Mouse (Mus musculus) kidney, adult 8-10 months (tissue): Measurements from ENCODE around the gene Lin28b.
"Not testable (repeated sequence)": the region's sequence is repeated elsewhere in the genome, so short reads cannot be mapped to it uniquely, and the experiment has no call there.

ENCODE experiments used
- DNase-seq, 2 experiments: peaks; one replicate each; pipeline ENCODE4 v3.0.0; 2022

The Lin28b gene

DNA sequence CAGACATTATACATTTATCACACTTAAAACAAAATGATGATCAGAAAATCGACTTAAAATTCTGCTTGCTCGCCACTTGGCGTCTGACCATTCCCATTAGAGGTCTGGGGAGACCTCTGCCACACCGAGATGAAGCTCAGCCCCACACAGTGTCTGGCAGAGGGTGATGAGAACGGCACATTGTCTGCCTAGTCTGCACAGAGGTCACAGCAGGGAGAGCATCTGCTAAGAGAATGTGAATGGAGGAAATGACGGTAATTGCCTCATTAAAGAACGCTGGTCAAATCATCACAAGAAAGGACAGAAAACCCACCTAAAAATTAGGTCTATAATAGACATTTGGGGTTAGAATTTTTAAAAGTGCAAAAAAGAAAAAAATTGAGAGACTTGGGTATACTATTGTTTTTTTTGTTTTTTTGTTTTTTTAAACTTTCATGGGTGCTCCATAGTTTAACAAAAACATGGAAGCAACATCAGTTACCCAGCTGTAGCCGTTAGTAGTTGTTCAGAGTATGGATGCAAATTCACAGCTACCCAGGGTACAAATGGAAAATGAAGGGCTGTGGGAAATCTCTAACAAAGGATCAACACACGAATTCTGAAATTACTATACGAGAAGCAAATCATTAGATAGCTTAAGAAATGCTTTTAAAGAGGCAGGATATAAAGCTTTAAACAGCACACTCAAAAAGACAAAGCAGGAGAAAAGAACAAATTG is 75.4 kb downstream of the Lin28b start:
- DNase-seq, result no peak

DNA sequence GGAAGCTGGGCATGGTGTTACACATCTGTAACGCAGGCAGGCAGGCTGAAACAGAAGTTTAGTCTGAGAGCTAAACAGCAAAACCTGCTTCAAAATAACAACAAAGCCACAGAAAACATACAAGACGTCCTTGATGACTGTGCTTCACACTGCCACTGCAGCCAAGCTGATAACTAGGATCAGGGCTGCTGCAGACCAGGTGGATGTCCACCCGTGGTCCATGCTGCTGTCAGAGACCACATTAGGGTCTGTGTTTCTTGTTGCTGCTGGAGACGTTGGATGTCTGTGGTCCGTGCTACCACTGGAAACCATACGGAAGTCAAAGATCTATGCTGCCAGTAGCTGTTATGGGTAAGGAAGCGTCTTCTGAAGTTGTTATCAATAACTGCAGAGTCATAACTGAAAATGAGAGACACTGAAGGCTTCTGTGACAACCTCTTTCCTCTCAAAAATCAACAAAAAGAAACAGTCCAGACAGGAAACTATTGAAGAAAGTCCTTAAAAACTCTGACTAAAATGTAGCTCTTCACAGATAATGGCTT is 86.4 kb downstream of the Lin28b start:
- no peak for DNase-seq

DNA sequence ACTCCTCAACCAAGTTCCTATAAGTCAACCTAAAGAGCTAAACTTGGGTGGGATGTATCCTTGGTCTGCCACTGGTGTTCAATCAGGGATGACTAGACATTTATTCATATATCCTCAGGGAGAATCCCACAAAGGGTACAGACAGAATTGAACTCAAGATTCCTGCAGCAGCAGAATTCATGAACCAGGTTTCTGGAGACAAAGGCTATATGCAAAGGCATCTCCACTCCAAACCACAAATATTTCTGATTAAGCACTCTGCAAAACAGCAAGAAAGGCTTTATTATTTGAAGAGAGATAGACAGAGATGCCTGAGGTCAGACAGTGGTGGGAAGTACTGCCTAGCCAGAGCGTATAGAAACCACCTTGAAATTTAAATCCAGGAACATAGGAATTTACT is 88.0 kb downstream of the Lin28b start:
- DNase-seq, result no peak

DNA sequence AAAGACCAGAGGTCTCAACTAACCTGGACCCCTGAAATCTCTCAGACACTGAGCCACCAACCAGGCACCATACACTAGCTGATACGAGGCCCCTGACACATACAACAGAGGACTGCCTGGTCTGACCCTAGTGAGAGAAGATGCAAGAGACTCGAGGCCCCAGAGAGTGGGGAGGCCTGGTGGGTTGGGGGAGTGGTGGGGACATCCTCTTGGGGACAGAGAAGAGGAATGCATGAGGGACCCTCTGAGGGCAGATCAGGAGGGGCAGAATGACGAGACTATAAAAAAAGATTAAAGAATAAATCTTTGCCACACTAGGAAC is 103.6 kb downstream of the Lin28b start:
- DNase-seq, result no peak

DNA sequence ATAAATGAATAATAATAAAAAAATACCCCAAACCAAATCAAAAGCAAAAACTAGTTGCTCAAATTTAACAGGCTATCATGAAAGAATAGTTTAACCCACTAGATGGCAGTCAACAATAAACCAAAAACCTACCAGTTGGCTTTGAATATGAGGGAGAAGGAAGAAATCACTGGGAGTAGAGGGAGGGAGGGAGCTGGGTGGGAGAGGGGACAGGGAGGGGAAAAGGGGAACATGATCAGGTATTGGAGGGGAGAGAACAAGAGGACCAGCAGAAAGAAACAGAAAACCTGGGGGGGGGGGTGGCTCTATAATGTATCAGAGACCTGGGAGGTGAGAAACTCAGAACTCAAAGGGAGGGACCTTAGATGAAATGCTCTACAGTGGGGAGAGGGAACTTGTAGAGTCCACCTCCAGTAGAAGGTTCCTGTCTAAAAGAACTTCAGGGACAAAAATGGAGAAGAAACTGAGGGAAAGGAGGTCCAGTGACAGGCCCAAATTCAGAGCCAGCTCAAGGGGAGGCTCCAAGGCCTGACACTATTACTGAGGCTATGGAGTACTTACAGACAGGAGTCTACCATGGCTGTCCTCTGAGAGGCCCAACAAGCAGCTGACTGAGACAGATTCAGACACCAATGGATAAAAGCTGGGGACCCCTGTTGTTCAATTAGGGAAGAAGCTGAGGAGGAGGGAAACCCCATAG is 104.1 kb downstream of the Lin28b start:
- no peak for DNase-seq

DNA sequence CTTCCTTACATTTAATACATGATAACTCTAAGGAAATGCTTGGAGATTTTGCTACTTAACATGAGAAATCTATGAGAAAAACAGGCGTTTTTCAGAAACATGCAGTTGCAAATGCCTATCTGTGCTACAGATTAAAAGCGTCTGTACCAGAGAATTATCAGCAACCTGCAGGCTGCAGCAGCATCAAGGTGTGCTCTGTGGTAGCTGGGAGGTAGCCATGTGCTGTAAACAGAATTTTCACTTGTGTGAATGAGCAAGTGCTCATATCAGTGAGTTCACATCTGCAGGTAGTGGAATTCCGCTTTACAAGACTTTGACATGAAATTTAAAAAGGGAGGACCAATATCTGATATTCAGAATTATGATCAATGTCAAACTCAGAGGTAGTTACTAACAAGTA is 107.9 kb downstream of the Lin28b start:
- DNase-seq, result no peak

DNA sequence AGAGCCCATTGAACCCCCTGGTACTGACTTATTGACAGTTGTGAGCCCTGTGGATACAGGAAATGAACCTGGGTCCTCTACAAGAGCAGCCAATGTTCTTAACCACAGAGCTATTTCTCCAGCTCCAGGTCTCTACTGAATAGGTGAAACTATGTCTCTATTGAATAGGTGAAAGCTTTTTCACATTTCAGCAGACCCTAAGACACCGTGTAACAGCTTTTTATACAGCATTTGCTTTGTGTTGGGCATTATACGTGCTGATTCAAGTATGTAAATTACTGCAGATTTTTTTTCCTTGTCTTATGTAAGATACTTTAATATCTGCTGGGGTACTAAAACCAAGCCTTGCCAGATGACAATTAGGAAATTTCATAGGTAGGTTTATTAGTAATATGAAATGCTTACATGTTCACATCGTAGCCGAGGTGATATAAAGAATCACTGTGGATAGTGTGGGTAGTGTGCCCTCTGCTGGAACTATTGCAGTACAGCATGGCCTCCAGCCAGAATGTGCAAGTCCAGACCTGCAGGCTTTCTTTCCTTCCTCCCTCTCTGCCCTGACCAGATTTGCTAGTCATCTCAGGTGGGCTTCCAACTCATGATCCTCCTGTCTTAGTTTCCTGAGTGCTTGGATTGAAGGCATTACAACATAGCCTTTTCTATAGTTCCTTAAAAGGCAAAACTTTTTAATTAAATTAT is 113.1 kb downstream of the Lin28b start:
- DNase-seq, result peak; percentile 24 to 64

DNA sequence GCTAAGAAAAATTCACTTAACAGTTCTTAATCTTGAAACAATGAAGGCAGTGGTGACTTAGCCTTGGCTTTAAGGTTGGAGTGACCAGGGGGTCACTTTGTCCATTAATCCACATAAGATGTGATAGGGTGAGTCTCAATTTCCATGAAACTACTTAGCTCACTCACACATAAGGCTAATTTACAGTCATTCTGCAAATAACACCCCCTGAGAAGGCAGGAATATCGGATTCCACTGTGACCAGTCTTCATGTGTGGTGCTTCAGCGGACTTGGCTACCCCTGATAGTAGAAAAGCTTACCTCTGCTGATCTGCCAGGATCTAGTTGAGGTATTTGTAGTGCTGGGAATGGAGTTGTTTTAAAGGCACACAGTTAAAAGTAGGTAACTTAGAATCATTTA is 115.7 kb downstream of the Lin28b start:
- no peak for DNase-seq

DNA sequence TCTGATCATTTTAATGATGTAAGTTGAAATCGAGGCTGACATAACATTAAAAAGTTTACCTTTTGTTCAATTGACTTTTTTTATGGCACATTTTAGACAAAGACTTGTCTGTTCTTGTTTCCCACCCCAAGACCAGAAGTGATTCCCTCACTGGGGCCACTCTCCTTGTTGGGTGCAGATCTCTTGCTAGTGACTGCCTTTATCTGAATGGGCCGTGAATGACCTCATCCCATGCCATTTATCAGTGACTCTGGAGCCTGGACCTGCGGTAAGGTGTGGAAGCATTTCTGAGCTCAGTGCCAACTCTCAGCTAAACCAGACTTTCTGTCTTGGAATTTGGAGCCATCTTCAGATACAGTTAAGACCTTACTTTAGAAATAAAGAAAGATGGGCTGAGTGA is 116.6 kb downstream of the Lin28b start:
- DNase-seq, result no peak

DNA sequence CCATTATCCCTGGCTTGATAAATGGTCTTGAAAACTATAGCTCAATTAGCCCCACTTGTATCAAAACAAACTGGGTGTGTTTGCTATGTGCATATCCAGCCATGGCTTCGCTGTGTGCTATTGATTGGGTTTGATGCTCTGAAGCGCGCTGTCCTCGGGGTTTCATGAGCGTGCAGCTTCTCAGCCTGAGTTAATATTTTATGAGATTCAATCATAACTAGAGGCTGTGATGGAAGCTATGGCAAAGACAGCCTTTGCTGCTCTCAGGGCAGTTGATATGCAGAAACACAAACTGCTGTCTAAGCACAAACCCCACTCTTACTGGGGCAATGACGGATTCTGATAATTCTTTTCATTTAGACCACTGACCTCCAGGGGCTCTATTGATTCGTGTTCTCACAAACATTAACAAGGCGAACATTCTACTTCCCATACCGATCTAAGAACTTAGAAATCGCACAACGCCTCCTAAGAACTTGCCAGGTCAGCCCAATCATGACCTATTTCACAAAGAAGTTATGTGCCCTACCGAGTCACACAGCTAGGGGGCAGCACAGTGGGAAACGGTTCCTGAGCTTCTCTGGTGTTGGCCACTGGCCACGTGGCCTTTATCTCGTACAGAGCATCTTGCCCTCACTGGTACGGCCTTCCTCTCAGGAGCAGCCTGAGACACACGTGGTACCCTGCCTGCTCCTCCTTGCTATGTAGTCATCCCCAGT is 119.0 kb downstream of the Lin28b start:
- DNase-seq, result no peak

DNA sequence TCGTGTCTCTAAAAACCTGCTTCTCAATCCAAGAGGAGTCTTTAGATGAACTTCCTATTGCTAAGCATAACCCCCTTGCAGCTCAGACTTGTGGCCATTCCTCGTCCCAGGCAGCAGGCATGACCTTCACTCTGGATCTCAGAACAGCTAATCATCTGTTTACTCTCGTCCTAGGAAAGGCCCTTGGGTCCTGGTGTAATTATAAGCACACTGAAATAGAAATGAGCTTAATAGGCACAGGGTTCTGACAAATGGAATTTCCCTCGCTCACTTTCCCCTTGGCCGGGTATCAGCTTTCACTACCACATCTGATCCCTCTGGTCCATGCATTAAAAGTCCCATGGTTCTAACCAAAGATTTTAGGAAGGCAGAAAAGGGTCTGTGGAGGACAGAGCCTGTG is 122.8 kb downstream of the Lin28b start:
- DNase-seq, result peak in 1 of 2 experiments; percentile 8

DNA sequence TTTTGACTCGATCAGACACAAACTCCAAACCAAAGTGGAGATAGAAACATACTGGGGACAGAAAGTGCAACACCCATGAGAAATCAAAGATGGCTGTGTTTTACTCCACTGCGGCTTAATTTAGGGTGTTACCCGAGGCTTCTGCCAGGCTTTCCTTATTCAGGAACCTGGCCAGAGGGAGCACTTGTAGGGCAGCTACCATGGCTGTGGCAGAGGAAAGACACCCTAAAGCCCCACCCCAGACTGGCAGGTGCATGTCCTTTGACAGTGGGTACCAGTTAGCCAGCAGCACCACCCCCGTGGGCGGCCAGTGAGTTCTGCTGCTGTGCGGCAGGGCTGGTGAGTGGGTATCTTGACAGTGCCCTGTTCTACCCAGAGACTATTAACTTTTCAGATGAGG is 130.1 kb downstream of the Lin28b start:
- DNase-seq, result no peak

DNA sequence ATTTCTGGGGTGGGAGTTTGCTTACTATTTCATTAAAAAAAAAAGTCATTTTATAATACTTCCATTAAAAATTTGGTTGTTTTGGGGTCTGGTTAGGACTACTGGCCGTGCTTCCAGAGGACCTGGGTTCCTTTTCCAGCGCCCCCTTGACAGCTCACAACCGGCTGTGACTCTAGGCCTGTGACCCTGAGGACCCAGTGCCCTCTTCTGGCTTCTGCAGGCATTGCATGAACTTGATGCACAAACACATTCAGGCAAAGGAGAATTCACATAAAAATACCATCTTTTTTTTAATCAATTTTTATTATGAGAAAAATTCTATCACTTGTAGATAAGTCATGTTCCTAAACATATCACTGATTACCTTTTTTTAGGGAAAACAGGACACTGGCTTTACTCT is 138.1 kb downstream of the Lin28b start:
- not testable (repeated sequence) for DNase-seq

DNA sequence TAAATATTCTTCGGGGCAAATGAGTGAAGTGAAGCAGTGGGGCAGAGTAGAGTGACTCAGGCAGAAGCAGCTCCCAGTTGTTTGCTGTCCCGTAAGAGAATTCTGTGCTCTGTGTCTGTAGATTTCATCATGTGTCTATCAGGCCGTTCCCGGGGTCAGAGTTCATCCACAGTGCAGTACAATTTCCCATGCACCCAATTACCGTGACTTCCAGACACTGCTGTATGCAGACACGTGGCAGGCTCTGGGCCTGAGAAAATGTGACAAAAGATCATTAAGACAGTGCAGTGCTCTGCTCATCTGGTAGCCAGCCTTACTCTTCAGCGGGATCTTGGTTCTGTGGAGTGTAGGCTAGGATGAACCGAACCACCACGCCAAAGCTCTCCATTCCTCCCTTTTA is 141.0 kb downstream of the Lin28b start:
- no peak for DNase-seq

DNA sequence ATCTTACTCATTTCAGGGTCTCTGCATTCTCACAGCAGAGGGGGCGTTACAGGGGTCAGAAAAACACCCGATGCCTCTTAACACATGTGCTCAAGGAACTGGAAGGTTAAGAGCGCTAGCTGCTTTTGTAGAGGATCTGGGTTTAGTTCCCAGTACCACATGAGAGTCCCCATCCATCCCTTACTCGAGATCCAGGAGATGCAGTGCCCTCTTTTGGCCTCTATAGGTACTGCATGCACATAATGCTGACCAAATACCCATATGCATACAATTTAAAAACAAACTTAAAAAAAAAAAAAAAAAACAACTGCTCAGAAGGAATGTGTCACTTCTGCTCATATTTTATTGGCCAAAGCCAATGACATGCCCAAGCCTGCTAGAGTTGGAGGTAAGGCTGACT is 141.8 kb downstream of the Lin28b start:
- DNase-seq, result no peak

DNA sequence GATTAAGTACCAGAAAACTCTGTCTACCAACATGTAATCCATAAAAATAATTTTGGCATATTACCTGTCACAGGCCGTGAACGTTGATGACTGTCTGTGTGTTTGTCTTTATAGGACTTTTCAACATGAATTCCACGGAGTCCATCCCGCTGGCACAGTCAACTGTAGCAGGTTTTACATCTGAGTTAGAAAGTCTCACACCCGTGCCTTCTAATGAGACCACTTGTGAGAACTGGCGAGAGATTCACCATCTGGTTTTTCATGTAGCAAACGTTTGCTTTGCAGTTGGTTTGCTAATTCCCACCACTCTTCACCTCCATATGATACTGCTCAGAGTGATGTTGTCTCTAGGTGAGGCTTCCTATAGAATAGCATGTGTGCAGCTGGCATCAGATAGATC is 147.1 kb downstream of the Lin28b start:
- no peak for DNase-seq

DNA sequence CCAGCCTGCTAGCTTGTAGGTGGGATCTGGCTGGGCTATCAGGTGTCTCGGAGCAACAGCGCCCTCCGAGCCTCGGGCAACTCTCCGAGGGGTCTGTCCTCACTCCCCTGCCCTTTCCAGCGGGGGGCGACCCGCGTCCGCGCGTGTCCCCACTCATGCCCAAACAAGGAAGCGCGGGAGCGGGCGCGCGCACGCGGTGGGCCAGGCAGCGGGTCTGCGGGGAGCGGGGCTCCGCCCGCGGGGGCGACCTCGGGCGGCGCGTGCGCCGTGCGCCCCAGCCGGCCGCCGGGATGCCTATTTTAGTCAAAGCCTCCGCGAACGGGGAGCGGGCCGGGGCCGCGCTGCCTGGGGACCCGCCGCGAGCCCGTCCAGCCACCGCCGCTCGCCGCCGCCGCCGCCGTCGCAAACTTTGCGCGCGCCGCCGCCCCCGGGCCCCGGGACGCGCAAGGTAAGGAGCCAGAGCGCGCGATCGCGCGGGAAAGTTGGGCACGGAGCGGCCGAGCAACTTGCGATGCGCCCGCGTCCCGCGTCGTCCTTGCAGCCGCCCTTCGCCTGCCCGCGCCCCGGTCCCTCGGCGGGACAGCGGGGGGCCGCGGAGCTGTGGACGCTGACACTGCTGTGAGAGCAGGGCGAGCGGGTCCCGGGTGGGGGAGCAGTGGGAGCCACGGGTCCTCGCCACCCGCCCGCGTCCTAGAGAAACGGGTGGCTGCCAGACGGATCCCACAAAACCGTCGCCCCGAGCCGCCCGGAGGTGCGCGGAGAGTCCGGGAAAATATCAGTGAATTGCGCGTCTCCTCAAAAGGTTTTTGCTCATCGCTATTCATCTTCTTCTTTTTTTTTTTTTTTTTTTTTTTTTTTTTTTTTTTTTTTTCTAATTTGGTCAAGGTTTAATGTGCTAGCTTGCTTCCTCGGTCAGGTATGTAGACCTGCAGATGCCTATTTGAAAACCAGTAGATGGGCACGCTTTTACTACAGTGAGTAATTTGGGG is 150.5 kb downstream of the Lin28b start, which contains the start of gene Bves:
Gene Bves (plus strand): TSS at position 339 of the 989 bp plus-strand sequence.
- no peak for DNase-seq

DNA sequence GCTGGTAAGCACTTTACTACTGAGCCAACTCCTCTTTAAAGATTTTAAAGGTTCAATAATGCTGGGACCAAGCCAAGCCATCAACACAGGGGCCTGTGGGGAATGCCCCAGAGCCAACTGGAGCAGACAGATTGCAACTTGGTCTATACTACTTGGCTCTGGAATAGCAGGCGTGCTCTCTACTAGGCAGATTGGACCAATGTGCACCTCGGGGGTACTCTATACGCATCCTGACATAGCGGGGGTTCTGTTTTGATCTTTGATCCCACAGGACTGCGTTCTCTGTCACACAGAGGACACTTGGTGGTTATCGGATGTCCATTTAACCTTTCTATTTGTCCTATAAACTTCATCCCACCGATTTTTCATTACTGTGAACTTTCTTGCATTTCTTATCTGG is 151.3 kb downstream of the Lin28b start:
- DNase-seq, result no peak

DNA sequence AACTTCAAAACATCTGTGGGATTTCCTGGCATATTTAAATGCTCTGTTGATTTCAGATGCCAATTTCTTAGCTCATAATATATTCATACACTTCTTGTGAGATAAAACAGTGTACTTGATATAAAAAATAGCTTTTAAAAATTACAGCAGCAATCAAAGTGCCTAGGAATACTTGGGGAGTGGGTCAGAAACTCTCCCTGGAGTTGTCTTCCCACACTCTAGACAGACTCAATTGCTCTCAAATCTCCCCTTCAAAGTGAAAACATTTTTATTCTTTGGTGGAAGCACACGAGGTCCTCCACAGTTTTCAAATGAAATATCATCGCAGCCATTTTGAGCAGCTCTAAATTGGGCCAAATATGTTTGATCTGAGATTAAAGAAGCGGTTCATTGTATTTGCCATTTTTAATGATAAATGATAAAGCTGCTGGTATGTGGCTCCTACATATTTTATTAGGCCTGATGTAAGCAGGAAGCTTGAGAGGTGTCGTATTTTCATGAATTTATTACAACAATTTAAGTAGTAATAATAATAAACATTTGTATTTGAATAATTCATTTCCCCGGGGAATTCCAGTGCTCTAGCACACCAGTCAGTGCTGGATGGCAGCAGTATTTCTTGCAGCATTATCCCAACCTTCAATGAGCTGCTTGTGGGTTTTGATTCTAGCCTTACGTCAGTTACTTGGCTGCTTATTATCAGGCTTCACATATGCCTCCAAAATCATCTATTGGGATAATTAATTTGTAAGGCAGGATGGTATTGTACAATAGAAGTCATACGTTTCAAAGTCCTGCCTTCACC is 157.8 kb downstream of the Lin28b start:
- DNase-seq, result no peak
